ENCODE assay signal across 8 mouse cellular contexts in genomic region chr5:100820483-100821184, GRCm38 (mm10). TPM values are rescaled to one million over a fixed set of nuclear protein-coding genes. Genes with fewer than 3 reads are reported as not detected.
DNase-seq lines count a peak whose midpoint lies in the region; ATAC-seq and TF ChIP-seq lines count a peak whose summit lies in the region.

Abraxas1 (minus strand) TSS chr5:100820965.

- H3K36me3 ChIP-seq in forebrain, embryonic 10.5 days (replicated peaks): peaks cover 24% of the 10 kb centered on the region
- peaks cover 4% of the 10 kb centered on the region for H3K36me3 ChIP-seq in heart, embryonic 15.5 days
- peaks cover 2% of the 10 kb centered on the region; the same call in 1 of the 2 replicates for H3K36me3 ChIP-seq in liver, embryonic 14.5 days (replicated peaks; ENCODE audit: control insufficient read depth, insufficient read depth, low read depth)
- no peaks in the 10 kb centered on the region for H3K36me3 ChIP-seq in stomach, embryonic 15.5 days

- H3K4me2 ChIP-seq in heart, embryonic 15.5 days: peak within 1 kb of the TSS; percentile 78
- H3K4me2 ChIP-seq in liver, embryonic 14.5 days (ENCODE audit: low read depth): peak within 1 kb of the TSS; percentile 73
- H3K4me2 ChIP-seq in stomach, embryonic 15.5 days: peak within 1 kb of the TSS; percentile 84

- peak within 1 kb of the TSS; percentile 94 for H3K4me3 ChIP-seq in forebrain, embryonic 10.5 days
- H3K4me3 ChIP-seq in heart, embryonic 15.5 days: peak within 1 kb of the TSS; percentile 94
- peak within 1 kb of the TSS; percentile 79 to 93 for H3K4me3 ChIP-seq in liver, embryonic 14.5 days (ENCODE audit: insufficient read depth in 1 of 2, low read depth in 2 of 2, low read length in 2 of 2)
- H3K4me3 ChIP-seq in stomach, embryonic 15.5 days (replicated peaks): peak within 1 kb of the TSS; percentile 79

- H3K9me3 ChIP-seq in forebrain, embryonic 10.5 days: no peaks in the 10 kb centered on the region
- H3K9me3 ChIP-seq in heart, embryonic 15.5 days (replicated peaks): no peaks in the 10 kb centered on the region
- H3K9me3 ChIP-seq in liver, embryonic 14.5 days (ENCODE audit: control insufficient read depth, low read length): no peaks in the 10 kb centered on the region
- H3K9me3 ChIP-seq in stomach, embryonic 15.5 days: no peaks in the 10 kb centered on the region

- peak within 1 kb of the TSS; percentile 96 for H3K9ac ChIP-seq in heart, embryonic 15.5 days
- H3K9ac ChIP-seq in liver, embryonic 14.5 days (replicated peaks): peak within 1 kb of the TSS; percentile 85
- peak within 1 kb of the TSS; percentile 94 for H3K9ac ChIP-seq in stomach, embryonic 15.5 days

- peak; percentile 94 for ATAC-seq in heart, embryonic 15.5 days (replicated peaks; ENCODE audit: insufficient number of reproducible peaks, insufficient read depth, low FRiP score, low read depth)
- peak; percentile 95 for ATAC-seq in liver, embryonic 14.5 days (ENCODE audit: insufficient read depth)
- peak; percentile 97 for ATAC-seq in stomach, embryonic 15.5 days (ENCODE audit: insufficient read depth, low FRiP score, low read depth)

- H3K27me3 ChIP-seq in forebrain, embryonic 10.5 days (ENCODE audit: poor library complexity, severe bottlenecking): no peaks in the 10 kb centered on the region
- H3K27me3 ChIP-seq in heart, embryonic 15.5 days: no peaks in the 10 kb centered on the region
- H3K27me3 ChIP-seq in liver, embryonic 14.5 days (ENCODE audit: control insufficient read depth, insufficient read depth, low read length): no peaks in the 10 kb centered on the region
- no peaks in the 10 kb centered on the region for H3K27me3 ChIP-seq in stomach, embryonic 15.5 days (replicated peaks)

- DNase-seq in CD8-positive naive resting alpha-beta T cell, adult 2 months (ENCODE audit: low read depth in 2 of 2, low spot score in 2 of 2): peak; percentile 71 to 77
- DNase-seq in c-Kit-positive CD71-negative TER-119-negative erythroid progenitor cells, embryonic 14.5 days (ENCODE audit: low read depth): peak; percentile 72
- DNase-seq in forebrain, embryonic 10.5 days (ENCODE audit: extremely low spot score, low spot score): peak; percentile 81
- peak; percentile 90 to 93 for DNase-seq in kidney, postnatal 25 days
- peak; percentile 73 to 81 (median 74) for DNase-seq in liver, embryonic 14.5 days (ENCODE audit: low read depth in 3 of 3, low spot score in 3 of 3)
- DNase-seq in neural tube, embryonic 10.5 days (ENCODE audit: extremely low spot score, low spot score): peak; percentile 84

- peaks cover 13% of the 10 kb centered on the region for H3K4me1 ChIP-seq in forebrain, embryonic 10.5 days
- peaks cover 4% of the 10 kb centered on the region; the same call in 1 of the 2 replicates for H3K4me1 ChIP-seq in heart, embryonic 15.5 days (replicated peaks)
- peaks cover 3 to 8% of the 10 kb centered on the region in 2 experiments for H3K4me1 ChIP-seq in liver, embryonic 14.5 days (replicated peaks; ENCODE audit: control insufficient read depth in 2 of 2, insufficient read depth in 2 of 2, low read length in 1 of 2)
- H3K4me1 ChIP-seq in stomach, embryonic 15.5 days: no peaks in the 10 kb centered on the region

- WGBS in forebrain, embryonic 10.5 days: under 1% methylated on average over 63 of the region's 63 CpGs
- under 1% methylated on average over 61 of the region's 63 CpGs for WGBS in heart, embryonic 15.5 days
- under 1% methylated on average over 63 of the region's 63 CpGs for WGBS in liver, embryonic 14.5 days (ENCODE audit: insufficient replicate concordance)
- under 1% methylated on average over 62 of the region's 63 CpGs for WGBS in stomach, embryonic 15.5 days

- peak within 1 kb of the TSS; percentile 98 for H3K27ac ChIP-seq in forebrain, embryonic 10.5 days
- peak within 1 kb of the TSS; percentile 91 for H3K27ac ChIP-seq in heart, embryonic 15.5 days
- H3K27ac ChIP-seq in liver, embryonic 14.5 days: peak within 1 kb of the TSS; percentile 73
- H3K27ac ChIP-seq in stomach, embryonic 15.5 days: peak within 1 kb of the TSS; percentile 83

- no peak for TF ChIP-seq EP300 in liver, embryonic 14.5 days (IDR thresholded peaks at IDR 0.05; ENCODE audit: low read depth)

- TF ChIP-seq CTCF in liver, embryonic 14.5 days (IDR thresholded peaks at IDR 0.05; ENCODE audit: low read depth): 0 out of 2 replicates have a peak, but pooled peaks have one; percentile 40

RNA-seq across cellular contexts. Expression of gene Abraxas1, which starts in this region (rescaled TPM):
- 32.8 and 36.0 TPM in 2 replicates for polyA plus RNA-seq in forebrain, embryonic 10.5 days (2016; fragmentation: Nextera tagmentation; extraction: Ambion mirVana)
- 31.2 and 33.9 TPM in 2 replicates for polyA plus RNA-seq in heart, embryonic 15.5 days (2015; fragmentation: Nextera tagmentation; extraction: Ambion mirVana)
- polyA plus RNA-seq in liver, embryonic 14.5 days (2012; rRNA removed): 7.1 and 10.4 TPM in 2 replicates
- polyA plus RNA-seq in liver, embryonic 14.5 days (2014; fragmentation: Nextera tagmentation; extraction: Ambion mirVana): 11.5 and 13.1 TPM in 2 replicates
- polyA plus RNA-seq in stomach, embryonic 15.5 days (2015; fragmentation: Nextera tagmentation; extraction: Ambion mirVana): 27.9 TPM in 2 replicates

Comparison
In these comparisons a context has a peak if more than half of its experiments do, and no peak if none do; other contexts are left out.
1. Peak in every context shown above with its lines: DNase-seq, ATAC-seq, H3K4me3 ChIP-seq and H3K27ac ChIP-seq.